Mouse (Mus musculus): Measurements from ENCODE around the gene Havcr2.

DNA sequence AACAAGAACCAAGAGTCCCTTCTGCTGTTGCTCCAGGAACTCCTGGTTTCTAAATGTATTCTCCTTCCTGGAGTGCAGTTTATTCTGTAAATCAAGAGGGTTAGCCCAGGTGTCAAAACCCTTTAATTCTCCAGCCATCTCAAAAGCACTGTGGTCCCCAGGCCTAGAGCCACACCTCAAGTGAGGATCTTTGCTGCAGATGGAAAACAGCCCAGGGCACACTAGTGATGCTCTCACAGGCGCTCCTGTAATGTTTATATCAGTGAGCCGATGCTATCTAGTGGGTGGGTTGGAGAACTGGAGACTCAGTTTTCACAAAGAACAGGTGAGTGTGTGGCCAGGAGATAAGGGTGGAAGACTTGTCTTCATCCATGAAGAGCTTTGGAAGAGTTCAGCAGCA lies 69.2 kb downstream of the Havcr2 start, which contains the start of gene Gm12169:
- TF ChIP-seq POLR2A (IDR thresholded peaks at IDR 0.05; ENCODE audit: control insufficient read depth, low read depth, low read length) (no peak), CTCF (IDR thresholded peaks at IDR 0.05; ENCODE audit: control insufficient read depth, insufficient read depth, insufficient replicate concordance, low read depth, low read length) (no peak)

Measured in testis, adult 2 months (tissue).